Mouse (Mus musculus) forebrain, postnatal 0 days (tissue): ENCODE results near the gene Mllt11. TPM values are rescaled to one million over a fixed set of nuclear protein-coding genes. Genes with fewer than 3 reads are reported as not detected.

Source experiments
- ATAC-seq: fragments of 200-750 bp; cut with Nextera tagmentation; 2 replicates; pipeline ENCODE4 v1.8.0; 2017; ENCODE audit warnings: mild to moderate bottlenecking, moderate library complexity
- DNase-seq: peaks from one replicate; pipeline ENCODE4 v3.0.0-alpha.2; 2015
- H3K27ac ChIP-seq: fragments of 300-500 bp; sonication (generic); 2 replicates; pipeline ENCODE4 v1.5.1; 2014; ENCODE audit warnings: low read depth, mild to moderate bottlenecking, antibody characterized with exemption, low read length, moderate library complexity, mixed read lengths
- H3K27me3 ChIP-seq: fragments of 300-500 bp; sonication (generic); 2 replicates; pipeline ENCODE4 v1.6.1; 2014; ENCODE audit warnings: mild to moderate bottlenecking, low read length, mixed read lengths; ENCODE audit not compliant: insufficient read depth
- H3K36me3 ChIP-seq: fragments of 300-500 bp; sonication (generic); 2 replicates; pipeline ENCODE4 v1.6.1; 2014; ENCODE audit warnings: mild to moderate bottlenecking, moderate library complexity; ENCODE audit not compliant: insufficient read depth
- H3K4me1 ChIP-seq: fragments of 300-500 bp; sonication (generic); 2 replicates; pipeline ENCODE4 v1.6.1; 2014; ENCODE audit warnings: antibody characterized with exemption; ENCODE audit not compliant: insufficient read depth
- H3K4me2 ChIP-seq: fragments of 300-500 bp; sonication (generic); 2 replicates; pipeline ENCODE4 v1.6.1; 2014; ENCODE audit warnings: low read depth, mild to moderate bottlenecking, moderate library complexity
- H3K4me3 ChIP-seq: fragments of 300-500 bp; sonication (generic); 2 replicates; pipeline ENCODE4 v1.5.1; 2014; ENCODE audit warnings: low read depth, low read length, mixed read lengths
- H3K9ac ChIP-seq: fragments of 300-500 bp; sonication (generic); 2 replicates; pipeline ENCODE4 v1.6.1; 2014; ENCODE audit warnings: mild to moderate bottlenecking
- H3K9me3 ChIP-seq: fragments of 300-500 bp; sonication (generic); 2 replicates; pipeline ENCODE4 v1.6.1; 2016; ENCODE audit warnings: low read length
- CTCF ChIP-seq: sonication (generic); IDR thresholded peaks from 2 replicates; pipeline ENCODE4 v1.5.1; 2016; ENCODE audit warnings: antibody characterized with exemption, control low read depth, low read depth
- WGBS: fragments of 180-500 bp; shearing (Covaris S2); extraction: QIAGEN DNeasy Blood & Tissue Kit; methylation state at CpG from one replicate; pipeline ENCODE4 v1.1.7; 2014; 5-methylcytosine and 5-hydroxymethylcytosine counted together
- polyA plus RNA-seq: library from polyadenylated mRNA; unstranded; fragments of >200 nt; fragmentation: Nextera tagmentation; extraction: Ambion mirVana; gene quantifications from 2 replicates; pipeline ENCODE4 v1.2.1, GENCODE M21; 2015
- total RNA-seq: library from RNA; depleted of rRNA; stranded (reverse); fragments of >200 nt; gene quantifications from 2 replicates; pipeline ENCODE4 v1.2.3, GENCODE M21; 2014

The Mllt11 gene
- total and polyA plus RNA-seq, 2 experiments from 2014 or later, result 207 to 578 TPM

GRCm38 (mm10) chr3:95203880-95204279 is 28.1 kb downstream of the Mllt11 start:
- no peak for DNase-seq
- no peak overlapping the region for H3K27ac ChIP-seq
- no peak for TF ChIP-seq CTCF
- no peak for ATAC-seq
- H3K27me3 ChIP-seq, result no peaks in the 10 kb centered on the region
- H3K9me3 ChIP-seq, result no peaks in the 10 kb centered on the region
- H3K4me2 ChIP-seq, result no peak overlapping the region
- no peaks in the 10 kb centered on the region for H3K4me1 ChIP-seq
- 76% methylated on average over 6 of the region's 6 CpGs for whole genome bisulfite sequencing
- H3K36me3 ChIP-seq, result peaks cover 20% of the 10 kb centered on the region
- H3K4me3 ChIP-seq, result no peak overlapping the region
- H3K9ac ChIP-seq, result no peak overlapping the region

GRCm38 (mm10) chr3:95200562-95200961 is 31.4 kb downstream of the Mllt11 start:
- no peak overlapping the region for H3K4me2 ChIP-seq
- no peak overlapping the region for H3K9ac ChIP-seq
- no peaks in the 10 kb centered on the region for H3K27me3 ChIP-seq
- peak overlapping the region; percentile 35; the same call in 1 of the 2 replicates for H3K27ac ChIP-seq
- TF ChIP-seq CTCF, result no peak
- ATAC-seq, result peak; percentile 65
- 53% methylated on average over 2 of the region's 2 CpGs for WGBS
- H3K4me3 ChIP-seq, result no peak overlapping the region
- peaks cover 31% of the 10 kb centered on the region for H3K36me3 ChIP-seq
- H3K9me3 ChIP-seq, result no peaks in the 10 kb centered on the region
- H3K4me1 ChIP-seq, result no peaks in the 10 kb centered on the region
- peak; percentile 47 for DNase-seq

- H3K4me3 ChIP-seq, result no peak overlapping the region
- no peak overlapping the region for H3K9ac ChIP-seq
- peaks cover 35% of the 10 kb centered on the region for H3K36me3 ChIP-seq
- no peaks in the 10 kb centered on the region for H3K4me1 ChIP-seq
- H3K27me3 ChIP-seq, result no peaks in the 10 kb centered on the region
- 72% methylated on average over 7 of the region's 7 CpGs for WGBS
- H3K9me3 ChIP-seq, result no peaks in the 10 kb centered on the region
- no peak overlapping the region for H3K4me2 ChIP-seq
- no peak for TF ChIP-seq CTCF
- peak overlapping the region; percentile 35; the same call in 1 of the 2 replicates for H3K27ac ChIP-seq
- ATAC-seq (no peak), DNase-seq (no peak)
Measured at GRCm38 (mm10) chr3:95200132-95200531, 31.8 kb downstream of the Mllt11 start.

DNA sequence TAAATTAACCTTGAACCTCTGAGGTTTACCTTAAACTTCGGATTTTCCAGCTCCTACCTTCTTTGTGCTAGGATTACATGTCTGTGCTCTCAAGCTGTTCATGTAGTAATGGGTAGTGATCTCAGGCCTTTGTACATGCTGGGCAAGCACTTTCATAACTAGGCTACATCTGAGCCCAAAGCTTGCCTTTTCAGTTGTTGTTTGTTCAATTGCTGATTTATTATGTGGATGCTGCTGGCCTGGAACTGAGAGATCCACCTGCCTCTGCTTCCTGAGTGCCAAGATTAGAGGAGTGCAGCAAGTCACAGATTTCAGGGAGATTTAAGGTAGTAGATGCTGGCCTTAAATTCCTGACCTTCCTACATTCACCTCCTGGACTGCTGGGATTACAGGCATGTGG is 32.9 kb downstream of the Mllt11 start:
- no peak overlapping the region for H3K9ac ChIP-seq
- peaks cover 34% of the 10 kb centered on the region for H3K36me3 ChIP-seq
- no peak overlapping the region for H3K4me3 ChIP-seq
- WGBS, result 85% methylated on average over 1 of the region's 1 CpGs
- no peak for TF ChIP-seq CTCF
- no peaks in the 10 kb centered on the region for H3K27me3 ChIP-seq
- no peak overlapping the region for H3K27ac ChIP-seq
- DNase-seq, result no peak
- ATAC-seq, result no peak
- no peaks in the 10 kb centered on the region for H3K9me3 ChIP-seq
- no peak overlapping the region for H3K4me2 ChIP-seq
- no peaks in the 10 kb centered on the region for H3K4me1 ChIP-seq

- no peak for DNase-seq
- no peak for ATAC-seq
- Histone ChIP-seq H3K9ac (no peak overlapping the region), H3K27me3 (no peaks in the 10 kb centered on the region), H3K4me2 (no peak overlapping the region), H3K4me3 (no peak overlapping the region), H3K4me1 (no peaks in the 10 kb centered on the region), H3K9me3 (no peaks in the 10 kb centered on the region), H3K36me3 (peaks cover 34% of the 10 kb centered on the region), H3K27ac (no peak overlapping the region)
- 75% methylated on average over 2 of the region's 2 CpGs for WGBS
- no peak for TF ChIP-seq CTCF
Measured at GRCm38 (mm10) chr3:95195772-95196171, 36.2 kb downstream of the Mllt11 start.

- peaks cover 32% of the 10 kb centered on the region for H3K36me3 ChIP-seq
- DNase-seq (no peak), ATAC-seq (no peak)
Measured at GRCm38 (mm10) chr3:95194721-95195135, 37.2 kb downstream of the Mllt11 start.

DNA sequence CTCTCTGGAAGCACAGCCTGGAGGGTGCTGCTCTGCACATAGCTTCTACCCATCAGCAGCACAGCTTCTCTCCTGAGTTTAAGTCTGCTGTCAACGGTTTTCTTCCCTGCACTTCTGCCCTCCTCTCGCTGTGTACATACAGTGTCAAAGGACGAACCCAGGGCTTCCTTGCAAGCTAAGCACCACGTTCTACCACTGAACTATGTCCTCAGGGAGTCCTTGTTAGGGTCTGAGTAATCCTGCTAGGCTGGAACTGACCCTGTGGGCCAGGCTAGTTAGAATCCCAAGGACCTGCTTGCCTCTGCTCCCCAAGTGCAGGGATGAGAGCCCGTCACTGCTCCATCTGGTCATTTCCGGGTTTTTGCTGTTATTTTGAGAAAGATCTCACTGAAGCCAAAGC is 45.1 kb downstream of the Mllt11 start:
- no peak overlapping the region for H3K9ac ChIP-seq
- H3K4me1 ChIP-seq, result no peaks in the 10 kb centered on the region
- no peaks in the 10 kb centered on the region for H3K27me3 ChIP-seq
- H3K4me3 ChIP-seq, result no peak overlapping the region
- WGBS, result 89% methylated on average over 6 of the region's 6 CpGs
- no peak for TF ChIP-seq CTCF
- peaks cover 33% of the 10 kb centered on the region for H3K36me3 ChIP-seq
- ATAC-seq (no peak), DNase-seq (no peak)
- no peak overlapping the region for H3K27ac ChIP-seq
- no peak overlapping the region for H3K4me2 ChIP-seq
- no peaks in the 10 kb centered on the region for H3K9me3 ChIP-seq

More at GRCm38 (mm10) chr3:95194721-95195135, 37.2 kb downstream of the Mllt11 start:
- H3K27ac ChIP-seq, result no peak overlapping the region
- H3K4me2 ChIP-seq, result no peak overlapping the region
- H3K9me3 ChIP-seq, result no peaks in the 10 kb centered on the region
- no peak for TF ChIP-seq CTCF
- no peak overlapping the region for H3K9ac ChIP-seq
- no peaks in the 10 kb centered on the region for H3K27me3 ChIP-seq
- H3K4me3 ChIP-seq, result no peak overlapping the region
- 57% methylated on average over 6 of the region's 6 CpGs for WGBS
- H3K4me1 ChIP-seq, result no peaks in the 10 kb centered on the region
